Mouse (Mus musculus) forelimb bud, embryonic 11.5 days (tissue): ENCODE results near the gene Cnn3.

Source experiments
- DNase-seq: peaks from one replicate; pipeline ENCODE4 v3.0.0-alpha.2; 2012; ENCODE audit warnings: low read depth, low spot score

Cnn3 gene

GRCm38 (mm10) chr3:121418251-121418601 is 8.1 kb upstream of the Cnn3 start:
- no peak for DNase-seq

- DNase-seq, result no peak
Measured at GRCm38 (mm10) chr3:121418850-121419435, 7.4 kb upstream of the Cnn3 start.

GRCm38 (mm10) chr3:121422405-121422804 is 3.9 kb upstream of the Cnn3 start:
- DNase-seq, result no peak

GRCm38 (mm10) chr3:121426621-121427519 is 573 bp downstream of the Cnn3 start:
- DNase-seq, result peak; percentile 85

- peak; percentile 92 for DNase-seq
Measured at GRCm38 (mm10) chr3:121427520-121427908, 1.2 kb downstream of the Cnn3 start.

- no peak for DNase-seq
Measured at GRCm38 (mm10) chr3:121428230-121428629, 1.9 kb downstream of the Cnn3 start.

GRCm38 (mm10) chr3:121428696-121429259 is 2.5 kb downstream of the Cnn3 start:
- no peak for DNase-seq

GRCm38 (mm10) chr3:121429469-121429868 is 3.2 kb downstream of the Cnn3 start:
- DNase-seq, result no peak

- no peak for DNase-seq
Measured at GRCm38 (mm10) chr3:121430289-121430936, 4.1 kb downstream of the Cnn3 start.

- no peak for DNase-seq
Measured at GRCm38 (mm10) chr3:121433359-121433758, 7.1 kb downstream of the Cnn3 start.

- DNase-seq, result peak; percentile 90
Measured at GRCm38 (mm10) chr3:121433968-121434533, 7.8 kb downstream of the Cnn3 start.

GRCm38 (mm10) chr3:121435296-121435695 is 9.0 kb downstream of the Cnn3 start:
- no peak for DNase-seq

GRCm38 (mm10) chr3:121437070-121437469 is 10.8 kb downstream of the Cnn3 start:
- no peak for DNase-seq

- no peak for DNase-seq
Measured at GRCm38 (mm10) chr3:121437996-121438395, 11.7 kb downstream of the Cnn3 start.

GRCm38 (mm10) chr3:121439623-121440161 is 13.4 kb downstream of the Cnn3 start:
- DNase-seq, result no peak

- no peak for DNase-seq
Measured at GRCm38 (mm10) chr3:121441504-121441903, 15.2 kb downstream of the Cnn3 start.

GRCm38 (mm10) chr3:121442288-121442687 is 16.0 kb downstream of the Cnn3 start:
- DNase-seq, result no peak

GRCm38 (mm10) chr3:121443861-121444271 is 17.6 kb downstream of the Cnn3 start:
- DNase-seq, result no peak

GRCm38 (mm10) chr3:121444414-121444813 is 18.1 kb downstream of the Cnn3 start:
- no peak for DNase-seq

GRCm38 (mm10) chr3:121446454-121446853 is 20.2 kb downstream of the Cnn3 start:
- DNase-seq, result no peak

GRCm38 (mm10) chr3:121448029-121448468 is 21.8 kb downstream of the Cnn3 start:
- no peak for DNase-seq

GRCm38 (mm10) chr3:121448606-121449005 is 22.3 kb downstream of the Cnn3 start:
- DNase-seq, result no peak
